Mouse (Mus musculus) limb, embryonic 13.5 days (tissue): Measurements from ENCODE around the gene Sap30l. TPM values are rescaled to one million over a fixed set of nuclear protein-coding genes. Genes with fewer than 3 reads are reported as not detected.

Experiments
- ATAC-seq: fragments of 200-750 bp; cut with Nextera tagmentation; 2 replicates; pipeline ENCODE4 v1.8.0; 2017; ENCODE audit warnings: low read depth, moderate number of reproducible peaks, moderate TSS enrichment; ENCODE audit not compliant: low FRiP score
- H3K27ac ChIP-seq: fragments of 300-500 bp; sonication (generic); 2 replicates; pipeline ENCODE4 v1.5.1; 2015; ENCODE audit warnings: inconsistent platforms, mild to moderate bottlenecking, moderate library complexity
- H3K27me3 ChIP-seq: fragments of 300-500 bp; sonication (generic); 2 replicates; pipeline ENCODE4 v1.6.1; 2015; ENCODE audit warnings: mild to moderate bottlenecking, inconsistent platforms
- H3K36me3 ChIP-seq: fragments of 300-500 bp; sonication (generic); 2 replicates; pipeline ENCODE4 v1.6.1; 2015; ENCODE audit warnings: inconsistent platforms, mild to moderate bottlenecking, moderate library complexity
- H3K4me1 ChIP-seq: fragments of 300-500 bp; sonication (generic); 2 replicates; pipeline ENCODE4 v1.6.1; 2015; ENCODE audit warnings: inconsistent platforms
- H3K4me2 ChIP-seq: fragments of 300-500 bp; sonication (generic); replicated peaks from 2 replicates; pipeline ENCODE4 v1.6.1; 2015; ENCODE audit warnings: inconsistent platforms, mild to moderate bottlenecking, moderate library complexity
- H3K4me3 ChIP-seq: fragments of 300-500 bp; sonication (generic); 2 replicates; pipeline ENCODE4 v1.5.1; 2015; ENCODE audit warnings: moderate library complexity, mild to moderate bottlenecking, inconsistent platforms
- H3K9ac ChIP-seq: fragments of 300-500 bp; sonication (generic); 2 replicates; pipeline ENCODE4 v1.6.1; 2015; ENCODE audit warnings: mild to moderate bottlenecking, inconsistent platforms
- H3K9me3 ChIP-seq: fragments of 300-500 bp; sonication (generic); 2 replicates; pipeline ENCODE4 v1.6.1; 2016; ENCODE audit warnings: inconsistent platforms
- WGBS: fragments of 180-500 bp; shearing (Covaris S2); methylation state at CpG from one replicate; pipeline ENCODE4 v1.1.7; 2015; 5-methylcytosine and 5-hydroxymethylcytosine counted together
- polyA plus RNA-seq: library from polyadenylated mRNA; unstranded; fragments of >200 nt; fragmentation: Nextera tagmentation; extraction: Ambion mirVana; gene quantifications from 2 replicates; pipeline ENCODE4 v1.2.1, GENCODE M21; 2015

Gene Sap30l
- polyA plus RNA-seq, 1 experiment from 2014 or later, result 11.0 TPM

DNA sequence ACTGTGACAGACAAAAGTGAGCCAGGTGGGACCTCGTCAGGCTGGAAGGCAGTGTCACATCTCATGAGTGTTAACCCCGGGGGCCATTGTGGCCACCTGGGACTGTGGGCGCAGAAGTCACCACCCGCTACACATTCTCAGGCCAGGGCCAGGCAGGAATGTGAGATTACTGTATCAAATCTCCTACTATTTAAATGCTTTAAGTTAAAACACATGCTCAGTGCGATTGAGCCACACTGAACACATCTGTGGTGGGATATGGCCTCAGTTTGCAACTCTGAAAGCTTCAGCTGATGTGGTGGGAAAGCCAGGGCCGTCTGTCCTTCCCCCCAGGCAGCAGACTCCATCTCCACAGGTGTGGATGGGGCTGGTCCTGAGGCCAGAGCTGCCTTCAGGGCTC is 52.1 kb downstream of the Sap30l start:
- H3K9me3 ChIP-seq, result no peaks in the 10 kb centered on the region
- no peak overlapping the region for H3K4me2 ChIP-seq
- H3K4me1 ChIP-seq, result peaks cover 6% of the 10 kb centered on the region
- H3K27ac ChIP-seq, result no peak overlapping the region
- peaks cover 20% of the 10 kb centered on the region; the same call in 1 of the 2 replicates for H3K27me3 ChIP-seq
- no peak overlapping the region for H3K4me3 ChIP-seq
- WGBS, result 26% methylated on average over 6 of the region's 6 CpGs
- 0 out of 2 replicates have a peak overlapping the region, but pooled peaks have one; percentile 31 for H3K9ac ChIP-seq
- no peaks in the 10 kb centered on the region for H3K36me3 ChIP-seq
- ATAC-seq, result no peak; the same call in 1 of the 2 replicates

DNA sequence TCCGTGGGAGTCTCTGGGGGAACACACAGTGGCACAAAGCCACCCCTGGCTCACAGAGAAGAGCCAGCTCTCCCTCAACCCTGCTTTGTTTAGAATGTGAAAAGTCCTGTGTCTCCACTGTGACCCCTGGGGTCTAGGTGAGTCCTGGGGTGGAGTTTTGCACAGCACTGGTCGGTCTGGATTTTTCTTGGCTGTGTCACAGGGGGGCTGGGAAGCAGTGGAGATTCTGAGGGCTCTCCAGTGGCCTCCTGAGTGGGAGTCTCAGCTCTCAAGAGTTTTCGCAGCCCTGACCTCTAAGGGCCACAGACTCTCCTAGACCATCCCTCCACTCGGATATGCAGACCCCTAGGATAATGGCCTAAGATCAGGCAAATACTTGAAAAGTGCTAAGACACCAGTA is 56.3 kb downstream of the Sap30l start:
- Histone ChIP-seq H3K9me3 (no peaks in the 10 kb centered on the region), H3K27me3 (no peaks in the 10 kb centered on the region), H3K36me3 (no peaks in the 10 kb centered on the region), H3K4me1 (peaks cover 6% of the 10 kb centered on the region), H3K27ac (no peak overlapping the region), H3K4me3 (no peak overlapping the region), H3K9ac (no peak overlapping the region), H3K4me2 (no peak overlapping the region)
- 52% methylated on average over 4 of the region's 4 CpGs for WGBS
- ATAC-seq, result no peak

Other genes with a start within 250 kb of the Sap30l start
- gene Galnt10, start 156.2 kb upstream of the Sap30l start, polyA plus RNA-seq, result 28.6 and 31.3 TPM in 2 replicates
- 2.7 and 3.1 TPM in 2 replicates for gene Hand1, start 31.2 kb downstream of the Sap30l start, polyA plus RNA-seq
- 17.7 and 18.2 TPM in 2 replicates for gene Larp1, start 207.4 kb downstream of the Sap30l start, polyA plus RNA-seq